13 mouse cellular contexts compared by ENCODE assay signal in the genomic region with DNA sequence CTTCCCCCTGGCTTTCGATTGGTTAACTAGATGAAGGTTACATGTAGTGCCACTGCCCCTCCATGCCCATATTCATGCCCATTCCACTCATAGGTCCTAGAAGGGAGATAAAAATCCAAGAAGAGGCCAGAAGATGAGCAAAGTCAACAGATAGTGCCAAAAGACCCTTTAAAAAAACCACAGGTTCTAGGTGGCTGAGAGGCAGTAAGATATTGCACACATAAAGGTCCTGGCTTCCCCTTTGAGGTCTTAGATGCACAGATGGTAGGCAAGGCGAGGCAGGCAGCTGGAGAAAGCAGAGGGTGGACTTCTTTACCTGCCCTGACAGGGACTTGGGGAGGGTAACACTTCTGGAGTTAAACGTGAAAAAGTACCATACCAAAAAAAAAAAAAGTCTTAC.
DNase-seq lines count a peak whose midpoint lies in the region; ATAC-seq and TF ChIP-seq lines count a peak whose summit lies in the region.
"Had no signal": no experiment of that assay in that cellular context is flagged by ENCODE, and none has a peak within 500 bp of the region (broad histone marks: within the 10 kb centered on the region; RNA-seq: fewer than 3 reads in every experiment).

No protein-coding gene starts in this region.

- H3K4me1 ChIP-seq in kidney, embryonic 15.5 days: peaks cover 53% of the 10 kb centered on the region
- peaks cover 7% of the 10 kb centered on the region for H3K4me1 ChIP-seq in embryonic fibroblast, embryonic 13.5 days (ENCODE audit: control insufficient read depth, insufficient read depth, low read length)
- peaks cover 7% of the 10 kb centered on the region for H3K4me1 ChIP-seq in hindbrain, postnatal 0 days (ENCODE audit: insufficient read depth, low read length)
- H3K4me1 ChIP-seq in neural tube, embryonic 13.5 days (replicated peaks): peaks cover 81% of the 10 kb centered on the region

- intact Hi-C loops in gastrocnemius, postnatal 36 days (cut with DNase I): no loop called here

- TF ChIP-seq CTCF in embryonic fibroblast, embryonic 13.5 days (IDR thresholded peaks at IDR 0.05; ENCODE audit: borderline replicate concordance, insufficient read depth, low read length): no peak
- no peak for TF ChIP-seq CTCF in hindbrain, postnatal 0 days (IDR thresholded peaks at IDR 0.05; ENCODE audit: low read depth)

- peaks cover 17% of the 10 kb centered on the region; the same call in 1 of the 2 replicates for H3K36me3 ChIP-seq in kidney, embryonic 15.5 days
- H3K36me3 ChIP-seq in hindbrain, postnatal 0 days (ENCODE audit: insufficient read depth, low read length): no peaks in the 10 kb centered on the region; the same call in 1 of the 2 replicates
- peaks cover 11% of the 10 kb centered on the region; the same call in 1 of the 2 replicates for H3K36me3 ChIP-seq in neural tube, embryonic 13.5 days
- H3K36me3 ChIP-seq: limb, embryonic 13.5 days had no signal

- H3K27me3 ChIP-seq in kidney, embryonic 15.5 days: no peaks in the 10 kb centered on the region
- H3K27me3 ChIP-seq in hindbrain, postnatal 0 days (ENCODE audit: insufficient read depth, low read length): no peaks in the 10 kb centered on the region
- H3K27me3 ChIP-seq in neural tube, embryonic 13.5 days: no peaks in the 10 kb centered on the region

- no peak for TF ChIP-seq POLR2A in embryonic fibroblast, embryonic 13.5 days (IDR thresholded peaks at IDR 0.05; ENCODE audit: low read depth, low read length)

- 47% methylated on average over 3 of the region's 3 CpGs for WGBS in kidney, embryonic 15.5 days
- WGBS in hindbrain, postnatal 0 days: 35% methylated on average over 3 of the region's 3 CpGs
- WGBS in neural tube, embryonic 13.5 days: 20% methylated on average over 3 of the region's 3 CpGs

- peak overlapping the region; percentile 48 for H3K27ac ChIP-seq in kidney, embryonic 15.5 days
- peak overlapping the region; percentile 47; the same call in 1 of the 2 replicates for H3K27ac ChIP-seq in embryonic fibroblast, embryonic 13.5 days (ENCODE audit: insufficient read depth, low read length)
- H3K27ac ChIP-seq in hindbrain, postnatal 0 days: peak overlapping the region; percentile 51; the same call in 1 of the 2 replicates
- peak overlapping the region; percentile 86 for H3K27ac ChIP-seq in neural tube, embryonic 13.5 days (replicated peaks)
- H3K27ac ChIP-seq: limb, embryonic 13.5 days had no signal

- ATAC-seq in kidney, embryonic 15.5 days (replicated peaks; ENCODE audit: low FRiP score): no peak
- ATAC-seq in hindbrain, postnatal 0 days: 0 out of 2 replicates have a peak, but pooled peaks have one; percentile 15
- no peak for ATAC-seq in neural tube, embryonic 13.5 days (ENCODE audit: low read depth)

- no peak overlapping the region for H3K4me2 ChIP-seq in kidney, embryonic 15.5 days
- H3K4me2 ChIP-seq in hindbrain, postnatal 0 days (ENCODE audit: low read depth, low read length): no peak overlapping the region
- H3K4me2 ChIP-seq in neural tube, embryonic 13.5 days: peak overlapping the region; percentile 2
- H3K4me2 ChIP-seq: limb, embryonic 13.5 days had no signal

- DNase-seq in kidney, adult 18-20 months: no peak
- DNase-seq in hindbrain, postnatal 0 days (ENCODE audit: low spot score): no peak
- DNase-seq in layer of hippocampus, adult 9-10 months (ENCODE audit: low spot score): no peak
- no peak for DNase-seq in left cerebral cortex, adult 9 months (ENCODE audit: low spot score in 2 of 2)
- DNase-seq in gastrocnemius, postnatal 36 days: no peak
- DNase-seq: cerebellum, adult 8-10 months; layer of hippocampus, postnatal 36 days; lung, adult 18-20 months; right cerebral cortex, postnatal 4 days had no signal

- H3K4me3 ChIP-seq in kidney, embryonic 15.5 days (replicated peaks): no peak overlapping the region
- H3K4me3 ChIP-seq in embryonic fibroblast, embryonic 13.5 days (ENCODE audit: insufficient read depth, low read length): no peak overlapping the region
- no peak overlapping the region for H3K4me3 ChIP-seq in hindbrain, postnatal 0 days (ENCODE audit: low read length)
- no peak overlapping the region for H3K4me3 ChIP-seq in neural tube, embryonic 13.5 days
- H3K4me3 ChIP-seq: limb, embryonic 13.5 days had no signal

- H3K9ac ChIP-seq in kidney, embryonic 15.5 days: no peak overlapping the region
- no peak overlapping the region for H3K9ac ChIP-seq in hindbrain, postnatal 0 days (replicated peaks; ENCODE audit: low read length)
- H3K9ac ChIP-seq in neural tube, embryonic 13.5 days: peak overlapping the region; percentile 41
- H3K9ac ChIP-seq: limb, embryonic 13.5 days had no signal

- no peaks in the 10 kb centered on the region for H3K9me3 ChIP-seq in kidney, embryonic 15.5 days (replicated peaks)
- H3K9me3 ChIP-seq in hindbrain, postnatal 0 days (ENCODE audit: low read length): no peaks in the 10 kb centered on the region
- no peaks in the 10 kb centered on the region for H3K9me3 ChIP-seq in neural tube, embryonic 13.5 days
- H3K9me3 ChIP-seq: limb, embryonic 13.5 days had no signal
